Mouse (Mus musculus) thymus, postnatal 36 days (tissue): ENCODE results near the gene Sdc1.

Experiments used
- DNase-seq, 2 experiments: peaks; one replicate each; pipeline ENCODE4 v3.0.0; 2022; ENCODE audit warnings: mixed read lengths in 2 of 2

The Sdc1 gene

GRCm38 (mm10) chr12:8784189-8784588, 13.1 kb downstream of the Sdc1 start:
- DNase-seq: no peak

GRCm38 (mm10) chr12:8786476-8786875, 15.4 kb downstream of the Sdc1 start:
- DNase-seq: peak in 1 of 2 experiments; percentile 34

- DNase-seq: peak; percentile 32 to 53
Observed at GRCm38 (mm10) chr12:8786984-8787730, 16.0 kb downstream of the Sdc1 start.

GRCm38 (mm10) chr12:8788469-8788868, 17.3 kb downstream of the Sdc1 start:
- DNase-seq: no peak

GRCm38 (mm10) chr12:8790615-8791014, 19.5 kb downstream of the Sdc1 start:
- DNase-seq: no peak

GRCm38 (mm10) chr12:8793410-8794051, 22.4 kb downstream of the Sdc1 start:
- no peak for DNase-seq

- no peak for DNase-seq
Observed at GRCm38 (mm10) chr12:8797936-8798335, 26.8 kb downstream of the Sdc1 start.

GRCm38 (mm10) chr12:8798486-8799020, 27.4 kb downstream of the Sdc1 start:
- DNase-seq: no peak

- no peak for DNase-seq
Observed at GRCm38 (mm10) chr12:8803421-8804076, 32.4 kb downstream of the Sdc1 start.

- DNase-seq: no peak
Observed at GRCm38 (mm10) chr12:8804077-8804456, 32.9 kb downstream of the Sdc1 start.

- no peak for DNase-seq
Observed at GRCm38 (mm10) chr12:8804934-8805722, 34.0 kb downstream of the Sdc1 start.

GRCm38 (mm10) chr12:8809086-8809485, 38.0 kb downstream of the Sdc1 start:
- DNase-seq: no peak

GRCm38 (mm10) chr12:8809626-8810025, 38.5 kb downstream of the Sdc1 start:
- DNase-seq: no peak

- DNase-seq: no peak
Observed at GRCm38 (mm10) chr12:8810966-8811365, 39.8 kb downstream of the Sdc1 start.

- no peak for DNase-seq
Observed at GRCm38 (mm10) chr12:8811441-8811871, 40.3 kb downstream of the Sdc1 start.

- no peak for DNase-seq
Observed at GRCm38 (mm10) chr12:8811894-8812560, 40.9 kb downstream of the Sdc1 start.

- DNase-seq: no peak
Observed at GRCm38 (mm10) chr12:8817467-8818232, 46.5 kb downstream of the Sdc1 start.

GRCm38 (mm10) chr12:8818233-8818672, 47.1 kb downstream of the Sdc1 start:
- DNase-seq: no peak

GRCm38 (mm10) chr12:8824995-8825703, 54.0 kb downstream of the Sdc1 start:
- no peak for DNase-seq

- DNase-seq: no peak
Observed at GRCm38 (mm10) chr12:8827014-8827715, 56.0 kb downstream of the Sdc1 start.
